Comparison of ENCODE assay signal across 16 mouse cellular contexts in the genomic region with DNA sequence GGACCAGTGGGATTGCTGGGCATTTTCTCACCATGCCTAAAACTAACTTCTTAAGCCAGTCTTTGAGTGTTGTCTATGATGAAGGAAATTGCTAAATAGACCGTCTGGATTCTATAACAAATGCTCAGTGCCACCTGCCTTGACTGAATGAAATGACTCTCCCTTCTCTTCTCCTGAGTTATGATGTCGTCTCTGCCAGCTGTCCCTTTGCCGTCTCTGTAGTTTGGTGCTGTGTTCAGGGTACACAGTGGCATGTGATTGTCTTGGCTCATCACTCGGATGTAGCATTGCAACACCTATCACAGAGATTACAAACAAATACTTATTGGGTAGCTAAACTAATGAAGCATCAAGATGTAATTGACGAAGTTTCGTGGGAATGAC.
DNase-seq lines count a peak whose midpoint lies in the region; ATAC-seq and TF ChIP-seq lines count a peak whose summit lies in the region.
"Had no signal": no experiment of that assay in that cellular context is flagged by ENCODE, and none has a peak within 500 bp of the region (broad histone marks: within the 10 kb centered on the region; RNA-seq: fewer than 3 reads in every experiment).

No protein-coding gene starts in this region.

- no peaks in the 10 kb centered on the region for H3K36me3 ChIP-seq in embryonic facial prominence, embryonic 10.5 days (replicated peaks)
- H3K36me3 ChIP-seq in forebrain, embryonic 11.5 days (ENCODE audit: control insufficient read depth, insufficient read depth, low read length), result no peaks in the 10 kb centered on the region
- no peaks in the 10 kb centered on the region for H3K36me3 ChIP-seq in forebrain, embryonic 15.5 days
- no peaks in the 10 kb centered on the region for H3K36me3 ChIP-seq in lung, postnatal 0 days (ENCODE audit: insufficient read depth, low read length)
- H3K36me3 ChIP-seq: heart, embryonic 13.5 days had no signal

- H3K27me3 ChIP-seq in embryonic facial prominence, embryonic 10.5 days (replicated peaks; ENCODE audit: low read depth, poor library complexity, severe bottlenecking), result no peaks in the 10 kb centered on the region
- H3K27me3 ChIP-seq in forebrain, embryonic 11.5 days (ENCODE audit: control insufficient read depth, insufficient read depth, low read length), result no peaks in the 10 kb centered on the region
- H3K27me3 ChIP-seq in forebrain, embryonic 15.5 days, result no peaks in the 10 kb centered on the region
- no peaks in the 10 kb centered on the region for H3K27me3 ChIP-seq in lung, postnatal 0 days (replicated peaks; ENCODE audit: insufficient read depth, low read length)
- H3K27me3 ChIP-seq: heart, embryonic 13.5 days had no signal

- TF ChIP-seq EP300 in lung, postnatal 0 days (IDR thresholded peaks at IDR 0.05), result no peak

- H3K4me1 ChIP-seq in embryonic facial prominence, embryonic 10.5 days, result peaks cover 47% of the 10 kb centered on the region
- H3K4me1 ChIP-seq in forebrain, embryonic 11.5 days (replicated peaks; ENCODE audit: control insufficient read depth, insufficient read depth, low read length), result peaks cover 8% of the 10 kb centered on the region
- peaks cover 27% of the 10 kb centered on the region for H3K4me1 ChIP-seq in forebrain, embryonic 15.5 days
- H3K4me1 ChIP-seq in lung, postnatal 0 days (ENCODE audit: insufficient read depth, low read depth, low read length), result no peaks in the 10 kb centered on the region

- no peak overlapping the region for H3K4me2 ChIP-seq in forebrain, embryonic 11.5 days (ENCODE audit: low read depth, low read length, severe bottlenecking)
- H3K4me2 ChIP-seq in forebrain, embryonic 15.5 days (replicated peaks), result no peak overlapping the region
- no peak overlapping the region for H3K4me2 ChIP-seq in lung, postnatal 0 days (replicated peaks; ENCODE audit: low read depth, low read length)
- H3K4me2 ChIP-seq: heart, embryonic 13.5 days had no signal

- no peaks in the 10 kb centered on the region for H3K9me3 ChIP-seq in embryonic facial prominence, embryonic 10.5 days
- H3K9me3 ChIP-seq in forebrain, embryonic 11.5 days (ENCODE audit: control insufficient read depth, low read length), result no peaks in the 10 kb centered on the region; the same call in 1 of the 2 replicates
- no peaks in the 10 kb centered on the region for H3K9me3 ChIP-seq in forebrain, embryonic 15.5 days
- H3K9me3 ChIP-seq in lung, postnatal 0 days (ENCODE audit: low read length), result no peaks in the 10 kb centered on the region
- H3K9me3 ChIP-seq: heart, embryonic 13.5 days had no signal

- no peak for TF ChIP-seq CTCF in brain, embryonic 14.5 days (IDR thresholded peaks at IDR 0.05; ENCODE audit: borderline replicate concordance, extremely low read depth, insufficient read depth, insufficient read length)
- no peak for TF ChIP-seq CTCF in lung, postnatal 0 days (IDR thresholded peaks at IDR 0.05)

- DNase-seq in brain, embryonic 14.5 days (ENCODE audit: low read depth), result peak; percentile 45
- no peak for DNase-seq in embryonic facial prominence, embryonic 10.5 days (ENCODE audit: low spot score)
- DNase-seq in forebrain, embryonic 11.5 days (ENCODE audit: low spot score), result no peak
- no peak for DNase-seq in lung, postnatal 0 days (ENCODE audit: low spot score)
- no peak for DNase-seq in adrenal gland, postnatal 25 days
- no peak for DNase-seq in cerebellum, postnatal 36 days
- DNase-seq in thymus, postnatal 36 days, result no peak
- DNase-seq: adrenal gland, adult 2 months; cerebellum, adult 11 months; cerebellum, adult 9-10 months; gastrocnemius, postnatal 14 days; heart, postnatal 36 days; kidney, adult 18-20 months had no signal

- WGBS in embryonic facial prominence, embryonic 10.5 days, result 80% methylated on average over 6 of the region's 6 CpGs
- 77% methylated on average over 6 of the region's 6 CpGs for WGBS in forebrain, embryonic 11.5 days
- 40% methylated on average over 6 of the region's 6 CpGs for WGBS in forebrain, embryonic 15.5 days
- WGBS in lung, postnatal 0 days, result 74% methylated on average over 6 of the region's 6 CpGs

- TF ChIP-seq POLR2A in brain, embryonic 14.5 days (IDR thresholded peaks at IDR 0.05; ENCODE audit: borderline replicate concordance, extremely low read depth, insufficient read depth, insufficient read length, poor library complexity, severe bottlenecking), result no peak

- H3K27ac ChIP-seq in embryonic facial prominence, embryonic 10.5 days (replicated peaks), result peak overlapping the region; percentile 57; the same call in 1 of the 2 replicates
- 0 out of 2 replicates have a peak overlapping the region, but pooled peaks have one; percentile 0 for H3K27ac ChIP-seq in forebrain, embryonic 11.5 days (ENCODE audit: low read depth, low read length)
- peak overlapping the region; percentile 58 for H3K27ac ChIP-seq in forebrain, embryonic 15.5 days (replicated peaks)
- H3K27ac ChIP-seq in lung, postnatal 0 days (ENCODE audit: low read length), result no peak overlapping the region
- H3K27ac ChIP-seq: heart, embryonic 13.5 days had no signal

- H3K9ac ChIP-seq in forebrain, embryonic 11.5 days (ENCODE audit: low read length), result no peak overlapping the region
- H3K9ac ChIP-seq in forebrain, embryonic 15.5 days (replicated peaks), result no peak overlapping the region
- H3K9ac ChIP-seq in lung, postnatal 0 days (replicated peaks; ENCODE audit: low read depth), result no peak overlapping the region
- H3K9ac ChIP-seq: heart, embryonic 13.5 days had no signal

- no peak for ATAC-seq in forebrain, embryonic 11.5 days (replicated peaks; ENCODE audit: low FRiP score)
- peak; percentile 56 for ATAC-seq in forebrain, embryonic 15.5 days (replicated peaks)
- no peak for ATAC-seq in lung, postnatal 0 days
- ATAC-seq: hindbrain, embryonic 16.5 days had no signal

- H3K4me3 ChIP-seq in embryonic facial prominence, embryonic 10.5 days, result no peak overlapping the region
- H3K4me3 ChIP-seq in forebrain, embryonic 11.5 days (ENCODE audit: low read depth, low read length), result no peak overlapping the region
- no peak overlapping the region for H3K4me3 ChIP-seq in forebrain, embryonic 15.5 days
- H3K4me3 ChIP-seq in lung, postnatal 0 days (ENCODE audit: low read depth, low read length), result no peak overlapping the region
- H3K4me3 ChIP-seq: heart, embryonic 13.5 days had no signal
